Mouse (Mus musculus) MEL (cell line): Measurements from ENCODE around the gene Pcdh19. TPM values are rescaled to one million over a fixed set of nuclear protein-coding genes. Genes with fewer than 3 reads are reported as not detected.

Experiments used
- DNase-seq: peaks from one replicate; pipeline ENCODE4 v3.0.0; 2011; ENCODE audit warnings: low read depth, low spot score
- H3K27ac ChIP-seq: 2 replicates; pipeline ENCODE4 v1.5.1; 2012; ENCODE audit warnings: low read depth, mild to moderate bottlenecking, control low read depth, low read length, moderate library complexity; ENCODE audit not compliant: control insufficient read depth
- H3K27me3 ChIP-seq, 2 experiments: fragments of 150-350 bp in 1 of 2; sonication (generic) in 1 of 2; 2 replicates each; pipeline ENCODE4 v1.6.1; 2012; ENCODE audit warnings: low read length in 2 of 2, mild to moderate bottlenecking in 2 of 2, improper control_type of control experiment in 1 of 2, moderate library complexity in 1 of 2; ENCODE audit not compliant: insufficient read depth in 2 of 2, control insufficient read depth in 1 of 2
- H3K36me3 ChIP-seq, 2 experiments: 2 replicates each; pipeline ENCODE4 v1.6.1; 2012 to 2014; ENCODE audit warnings: low read length in 2 of 2, improper control_type of control experiment in 1 of 2, inconsistent platforms in 1 of 2, mild to moderate bottlenecking in 1 of 2; ENCODE audit not compliant: insufficient read depth in 2 of 2, control insufficient read depth in 1 of 2
- H3K4me1 ChIP-seq, 2 experiments: fragments of 150-350 bp in 1 of 2; sonication (generic) in 1 of 2; 2 replicates each; pipeline ENCODE4 v1.6.1; 2012; ENCODE audit warnings: low read length in 2 of 2, improper control_type of control experiment in 1 of 2, mild to moderate bottlenecking in 1 of 2; ENCODE audit not compliant: insufficient read depth in 2 of 2, control insufficient read depth in 1 of 2
- H3K4me3 ChIP-seq, 2 experiments: fragments of 150-350 bp in 1 of 2; sonication (generic) in 1 of 2; 2 replicates each; pipeline ENCODE4 v1.5.1; 2012; ENCODE audit warnings: low read depth in 2 of 2, low read length in 2 of 2, mild to moderate bottlenecking in 2 of 2, moderate library complexity in 2 of 2, control low read depth in 1 of 2, improper control_type of control experiment in 1 of 2; ENCODE audit not compliant: control insufficient read depth in 1 of 2, insufficient read depth in 1 of 2
- H3K79me2 ChIP-seq: 2 replicates; pipeline ENCODE4 v1.6.1; 2012; ENCODE audit warnings: mild to moderate bottlenecking, low read length, moderate library complexity; ENCODE audit not compliant: control insufficient read depth, poor library complexity, insufficient read depth
- H3K9ac ChIP-seq: 2 replicates; pipeline ENCODE4 v1.6.1; 2012; ENCODE audit warnings: low read depth, mild to moderate bottlenecking, control low read depth, low read length, moderate library complexity; ENCODE audit not compliant: control insufficient read depth, poor library complexity, severe bottlenecking
- H3K9me3 ChIP-seq: fragments of 150-350 bp; sonication (generic); replicated peaks from 2 replicates; pipeline ENCODE4 v1.6.1; 2012; ENCODE audit warnings: mild to moderate bottlenecking, low read length, improper control_type of control experiment, moderate library complexity; ENCODE audit not compliant: insufficient read depth
- CTCF ChIP-seq, 3 experiments: IDR thresholded peaks in 2 of 3; conservative IDR thresholded peaks in 1 of 3; 2 replicates each; pipeline ENCODE4 v1.5.1; 2011 to 2012; ENCODE audit warnings: low read length in 3 of 3, low read depth in 2 of 3, mild to moderate bottlenecking in 2 of 3, improper control_type of control experiment in 1 of 3, inconsistent platforms in 1 of 3, mixed read lengths in 1 of 3, moderate library complexity in 1 of 3; ENCODE audit not compliant: control insufficient read depth in 1 of 3, insufficient read depth in 1 of 3, poor library complexity in 1 of 3, severe bottlenecking in 1 of 3
- E2F4 ChIP-seq: IDR thresholded peaks from 2 replicates; pipeline ENCODE4 v1.6.1; 2011; ENCODE audit warnings: low read depth, low read length, improper control_type of control experiment, borderline replicate concordance
- ETS1 ChIP-seq: IDR thresholded peaks from 2 replicates; pipeline ENCODE4 v1.6.1; 2012; ENCODE audit warnings: low read depth, mild to moderate bottlenecking, inconsistent platforms, low read length, improper control_type of control experiment, moderate library complexity
- GABPA ChIP-seq: IDR thresholded peaks from 2 replicates; pipeline ENCODE4 v1.6.1; 2012; ENCODE audit warnings: low read depth, mild to moderate bottlenecking, inconsistent platforms, low read length, improper control_type of control experiment, moderate library complexity
- GATA1 ChIP-seq: IDR thresholded peaks from 2 replicates; pipeline ENCODE4 v1.6.1; 2011; ENCODE audit warnings: low read depth, low read length, improper control_type of control experiment
- HCFC1 ChIP-seq: IDR thresholded peaks from 2 replicates; pipeline ENCODE4 v1.6.1; 2012; ENCODE audit warnings: low read depth, mild to moderate bottlenecking, inconsistent platforms, low read length, improper control_type of control experiment, moderate library complexity
- JUND ChIP-seq: IDR thresholded peaks from 2 replicates; pipeline ENCODE4 v1.6.1; 2011; ENCODE audit warnings: low read depth, mild to moderate bottlenecking, improper control_type of control experiment, low read length
- MAFK ChIP-seq: IDR thresholded peaks from 2 replicates; pipeline ENCODE4 v1.6.1; 2011; ENCODE audit warnings: low read depth, mild to moderate bottlenecking, low read length, improper control_type of control experiment, borderline replicate concordance
- MAX ChIP-seq: IDR thresholded peaks from 2 replicates; pipeline ENCODE4 v1.6.1; 2011; ENCODE audit warnings: low read length, improper control_type of control experiment
- MAZ ChIP-seq: IDR thresholded peaks from 2 replicates; pipeline ENCODE4 v1.6.1; 2012; ENCODE audit warnings: low read depth, mild to moderate bottlenecking, inconsistent platforms, low read length, improper control_type of control experiment
- MXI1 ChIP-seq: IDR thresholded peaks from 2 replicates; pipeline ENCODE4 v1.6.1; 2011; ENCODE audit warnings: mild to moderate bottlenecking, low read depth, low read length, improper control_type of control experiment
- MYC ChIP-seq: IDR thresholded peaks from 2 replicates; pipeline ENCODE4 v1.6.1; 2011; ENCODE audit warnings: low read depth, mild to moderate bottlenecking, low read length, improper control_type of control experiment, moderate library complexity
- NELFE ChIP-seq: IDR thresholded peaks from 2 replicates; pipeline ENCODE4 v1.6.1; 2011; ENCODE audit warnings: low read depth, low read length, improper control_type of control experiment
- NRF1 ChIP-seq: IDR thresholded peaks from 2 replicates; pipeline ENCODE4 v1.6.1; 2014; ENCODE audit warnings: low read depth, mild to moderate bottlenecking, inconsistent platforms, low read length, improper control_type of control experiment, moderate library complexity; ENCODE audit not compliant: poor library complexity, insufficient read depth, severe bottlenecking
- POLR2A ChIP-seq, 2 experiments: IDR thresholded peaks; 2 replicates each; pipeline ENCODE4 v1.6.1; 2011 to 2012; ENCODE audit warnings: low read length in 2 of 2, mild to moderate bottlenecking in 2 of 2, control low read depth in 1 of 2, improper control_type of control experiment in 1 of 2, low read depth in 1 of 2, moderate library complexity in 1 of 2; ENCODE audit not compliant: control insufficient read depth in 1 of 2, insufficient read depth in 1 of 2, poor library complexity in 1 of 2
- POLR2AphosphoS5 ChIP-seq: IDR thresholded peaks from 2 replicates; pipeline ENCODE4 v1.6.1; 2012; ENCODE audit warnings: low read depth, borderline replicate concordance, mild to moderate bottlenecking, inconsistent platforms, low read length, moderate library complexity, mixed read lengths
- RAD21 ChIP-seq: IDR thresholded peaks from 2 replicates; pipeline ENCODE4 v1.6.1; 2011; ENCODE audit warnings: mild to moderate bottlenecking, low read depth, low read length, improper control_type of control experiment
- SMC3 ChIP-seq: IDR thresholded peaks from 2 replicates; pipeline ENCODE4 v1.6.1; 2011; ENCODE audit warnings: low read depth, low read length, improper control_type of control experiment
- UBTF ChIP-seq: IDR thresholded peaks from 2 replicates; pipeline ENCODE4 v1.6.1; 2012; ENCODE audit warnings: low read depth, mild to moderate bottlenecking, inconsistent platforms, low read length, improper control_type of control experiment, moderate library complexity, borderline replicate concordance; ENCODE audit not compliant: insufficient read depth
- USF1 ChIP-seq: IDR thresholded peaks from 2 replicates; pipeline ENCODE4 v1.6.1; 2014; ENCODE audit warnings: low read depth, mild to moderate bottlenecking, inconsistent platforms, low read length, improper control_type of control experiment, moderate library complexity
- USF2 ChIP-seq, 2 experiments: IDR thresholded peaks; 2 replicates each; pipeline ENCODE4 v1.6.1; 2011 to 2012; ENCODE audit warnings: improper control_type of control experiment in 2 of 2, low read length in 2 of 2, borderline replicate concordance in 1 of 2, inconsistent platforms in 1 of 2, low read depth in 1 of 2, mild to moderate bottlenecking in 1 of 2; ENCODE audit not compliant: insufficient read depth in 1 of 2
- ZC3H11A ChIP-seq: IDR thresholded peaks from 2 replicates; pipeline ENCODE4 v1.6.1; 2012; ENCODE audit warnings: low read depth, mild to moderate bottlenecking, inconsistent platforms, low read length, improper control_type of control experiment
- ZKSCAN1 ChIP-seq: IDR thresholded peaks from 2 replicates; pipeline ENCODE4 v1.6.1; 2012; ENCODE audit warnings: low read depth, mild to moderate bottlenecking, inconsistent platforms, low read length, improper control_type of control experiment, moderate library complexity
- ZNF384 ChIP-seq: IDR thresholded peaks from 2 replicates; pipeline ENCODE4 v1.6.1; 2012; ENCODE audit warnings: low read depth, mild to moderate bottlenecking, inconsistent platforms, low read length, improper control_type of control experiment
- polyA plus RNA-seq, 2 experiments: library from polyadenylated mRNA; stranded (reverse) in 1 of 2; unstranded in 1 of 2; fragments of >175 nt in 1 of 2; fragments of >200 nt in 1 of 2; gene quantifications; 2 replicates each; pipeline versions ENCODE4 v1.2.1 to v1.2.4; 2012; ENCODE audit warnings: low replicate concordance in 2 of 2, low read depth in 1 of 2; ENCODE audit not compliant: insufficient read length in 2 of 2, insufficient read depth in 1 of 2, missing spikeins in 1 of 2
- total RNA-seq: library from RNA; depleted of rRNA; stranded (reverse); fragments of 300-350 nt; gene quantifications from 2 replicates; pipeline ENCODE4 v1.2.3, GENCODE M21; 2012

The Pcdh19 gene
- total and polyA plus RNA-seq, 3 experiments = 0.04 TPM; not detected in 2

DNA sequence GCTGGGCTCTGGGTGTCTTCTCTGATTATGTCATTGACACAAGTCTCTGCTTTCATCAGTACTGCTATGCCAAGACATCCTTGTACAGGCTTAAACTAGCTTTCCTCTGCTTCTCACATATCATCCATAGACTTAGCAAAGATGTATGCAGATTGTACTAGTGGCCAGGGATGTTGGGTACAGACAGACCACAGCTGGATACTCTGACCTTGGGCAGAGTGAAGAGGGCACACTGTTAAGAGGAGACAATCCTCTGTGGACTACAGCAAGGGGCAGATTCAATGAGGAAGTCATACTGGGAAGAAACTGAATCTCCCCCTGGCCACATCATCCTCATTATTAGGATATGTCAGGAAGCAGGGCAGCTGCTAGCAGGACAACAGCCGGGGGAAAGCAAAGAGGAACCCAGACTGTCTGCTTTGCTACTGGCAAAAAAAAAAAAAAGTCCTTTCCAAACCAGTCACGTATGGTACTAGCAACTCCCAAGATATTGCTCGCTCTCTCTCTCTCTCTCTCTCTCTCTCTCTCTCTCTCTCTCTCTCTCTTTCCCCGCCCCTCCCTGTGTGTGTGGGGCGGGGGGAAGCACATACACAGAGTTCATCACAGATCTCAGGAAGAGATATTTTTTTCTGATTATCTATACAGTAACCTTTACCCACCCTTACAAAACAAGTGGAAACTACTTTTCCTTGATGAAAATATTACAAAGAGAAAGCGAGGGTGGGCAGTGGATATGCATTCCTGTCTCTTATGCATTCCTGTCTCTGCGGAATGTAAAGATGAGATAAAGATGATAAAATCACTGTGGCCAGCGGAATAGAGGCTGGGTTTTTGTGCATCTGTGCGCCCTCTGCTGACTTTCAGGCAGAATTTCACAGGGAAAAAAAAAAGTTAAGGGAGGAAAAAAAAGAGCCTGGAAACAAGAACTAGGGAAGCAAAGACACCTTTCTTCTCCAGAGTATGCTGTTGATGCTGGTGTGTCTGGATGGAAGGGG lies 31.2 kb downstream of the Pcdh19 start:
- H3K27me3 ChIP-seq = no peaks in the 10 kb centered on the region
- H3K4me3 ChIP-seq = 0 out of 4 replicates have a peak overlapping the region, but pooled peaks of 1 of the 2 experiments have one; percentile 1
- no peaks in the 10 kb centered on the region for H3K9me3 ChIP-seq
- peak; percentile 47 for DNase-seq
- TF ChIP-seq CTCF (IDR thresholded peaks at IDR 0.05 in 2 of 3, conservative IDR thresholded peaks at IDR 0.05 in 1 of 3; ENCODE audit: control insufficient read depth in 1 of 3, insufficient read depth in 1 of 3, low read depth in 2 of 3, low read length in 3 of 3, poor library complexity in 1 of 3, severe bottlenecking in 1 of 3) (peak; percentile 29 to 74 (median 69)), GATA1 (peak; percentile 64), ZC3H11A (peak; percentile 78), ZNF384 (peak; percentile 97), MAZ (no peak), RAD21 (peak; percentile 77), JUND (peak; percentile 90; the same call in 1 of the 2 replicates), MXI1 (no peak), SMC3 (peak; percentile 88)
- no peak overlapping the region for H3K9ac ChIP-seq
- no peak overlapping the region for H3K27ac ChIP-seq
- no peaks in the 10 kb centered on the region for H3K79me2 ChIP-seq
- H3K36me3 ChIP-seq = peaks cover 0 to 3% of the 10 kb centered on the region in 2 experiments; a peak in 1 of 4 replicates
- H3K4me1 ChIP-seq = no peaks in the 10 kb centered on the region; a peak in 1 of 4 replicates

DNA sequence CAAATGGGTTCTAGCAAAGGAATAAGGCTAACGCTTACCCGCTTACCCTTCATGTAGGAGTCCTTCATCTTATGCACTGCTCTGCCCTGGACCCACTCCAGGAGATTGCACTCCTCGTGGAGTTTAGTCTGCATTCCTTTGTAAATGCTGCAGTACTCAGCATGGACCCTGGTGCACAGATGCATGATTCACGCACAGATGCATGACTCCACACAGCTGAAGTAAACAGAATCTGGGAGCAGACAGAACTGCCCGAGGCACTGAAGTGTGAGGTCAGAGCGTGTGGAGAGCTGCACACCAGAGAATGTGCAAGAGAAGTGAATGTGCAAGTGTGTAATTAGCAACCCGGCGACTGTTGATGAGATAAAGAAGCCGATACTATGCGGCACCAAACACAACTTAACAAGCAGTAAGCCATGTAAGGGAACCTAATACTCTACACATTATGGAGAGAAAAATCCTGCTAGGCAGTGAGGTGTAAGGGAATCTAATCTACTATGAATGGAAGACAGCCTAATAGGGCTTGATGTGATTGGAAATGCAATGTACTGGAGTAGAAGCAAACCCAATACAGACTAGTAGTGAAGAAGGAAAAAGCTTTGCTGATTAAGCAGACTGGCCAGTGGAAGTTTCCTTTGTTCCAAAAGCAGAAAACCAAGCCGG lies 32.8 kb downstream of the Pcdh19 start:
- Histone ChIP-seq H3K27me3 (no peaks in the 10 kb centered on the region), H3K79me2 (no peaks in the 10 kb centered on the region), H3K4me1 (no peaks in the 10 kb centered on the region; a peak in 1 of 4 replicates), H3K9me3 (no peaks in the 10 kb centered on the region), H3K36me3 (0 out of 4 replicates have a peak, but pooled peaks cover 0 to 2% of the 10 kb centered on the region in 2 experiments), H3K27ac (no peak overlapping the region), H3K4me3 (no peak overlapping the region), H3K9ac (no peak overlapping the region)
- no peak for TF ChIP-seq MAX
- TF ChIP-seq SMC3 = no peak
- no peak for TF ChIP-seq UBTF
- TF ChIP-seq NELFE = no peak
- TF ChIP-seq ZKSCAN1 = no peak
- no peak for TF ChIP-seq USF2 (IDR thresholded peaks at IDR 0.05; ENCODE audit: borderline replicate concordance in 1 of 2, insufficient read depth in 1 of 2, low read depth in 1 of 2, low read length in 2 of 2)
- TF ChIP-seq HCFC1 = no peak
- no peak for TF ChIP-seq POLR2AphosphoS5
- no peak for TF ChIP-seq RAD21
- no peak for TF ChIP-seq MYC
- no peak for TF ChIP-seq GABPA
- TF ChIP-seq MAFK = no peak
- no peak for TF ChIP-seq POLR2A (IDR thresholded peaks at IDR 0.05; ENCODE audit: control insufficient read depth in 1 of 2, insufficient read depth in 1 of 2, low read depth in 1 of 2, low read length in 2 of 2, poor library complexity in 1 of 2)
- no peak for TF ChIP-seq E2F4
- no peak for TF ChIP-seq NRF1
- TF ChIP-seq USF1 = no peak
- no peak for TF ChIP-seq ETS1
- no peak for DNase-seq
